Mouse (Mus musculus) midbrain, embryonic 13.5 days (tissue): Measurements from ENCODE around the gene Agbl5. TPM values are rescaled to one million over a fixed set of nuclear protein-coding genes. Genes with fewer than 3 reads are reported as not detected.
"Not testable (repeated sequence)": the region's sequence is repeated elsewhere in the genome, so short reads cannot be mapped to it uniquely, and the experiment has no call there.

Experiments
- ATAC-seq: fragments of 200-750 bp; cut with Nextera tagmentation; 2 replicates; pipeline ENCODE4 v1.8.0; 2017; ENCODE audit warnings: mild to moderate bottlenecking, moderate TSS enrichment, moderate library complexity
- H3K27ac ChIP-seq: fragments of 300-500 bp; sonication (generic); 2 replicates; pipeline ENCODE4 v1.5.1; 2015; ENCODE audit warnings: inconsistent platforms, mild to moderate bottlenecking, moderate library complexity
- H3K27me3 ChIP-seq: fragments of 300-500 bp; sonication (generic); 2 replicates; pipeline ENCODE4 v1.6.1; 2015; ENCODE audit warnings: mild to moderate bottlenecking, inconsistent platforms
- H3K36me3 ChIP-seq: fragments of 300-500 bp; sonication (generic); 2 replicates; pipeline ENCODE4 v1.6.1; 2015; ENCODE audit warnings: mild to moderate bottlenecking, inconsistent platforms
- H3K4me1 ChIP-seq: fragments of 300-500 bp; sonication (generic); replicated peaks from 2 replicates; pipeline ENCODE4 v1.6.1; 2015; ENCODE audit warnings: inconsistent platforms
- H3K4me2 ChIP-seq: fragments of 300-500 bp; sonication (generic); replicated peaks from 2 replicates; pipeline ENCODE4 v1.6.1; 2015; ENCODE audit warnings: moderate library complexity, mild to moderate bottlenecking, inconsistent platforms
- H3K4me3 ChIP-seq: fragments of 300-500 bp; sonication (generic); replicated peaks from 2 replicates; pipeline ENCODE4 v1.5.1; 2015; ENCODE audit warnings: mild to moderate bottlenecking, inconsistent platforms
- H3K9ac ChIP-seq: fragments of 300-500 bp; sonication (generic); replicated peaks from 2 replicates; pipeline ENCODE4 v1.6.1; 2015; ENCODE audit warnings: mild to moderate bottlenecking, inconsistent platforms
- H3K9me3 ChIP-seq: fragments of 300-500 bp; sonication (generic); 2 replicates; pipeline ENCODE4 v1.6.1; 2016; ENCODE audit warnings: mild to moderate bottlenecking, inconsistent platforms
- WGBS: fragments of 180-500 bp; shearing (Covaris S2); methylation state at CpG from one replicate; pipeline ENCODE4 v1.1.7; 2015; 5-methylcytosine and 5-hydroxymethylcytosine counted together
- polyA plus RNA-seq: library from polyadenylated mRNA; unstranded; fragments of >200 nt; fragmentation: Nextera tagmentation; extraction: Ambion mirVana; gene quantifications from 2 replicates; pipeline ENCODE4 v1.2.1, GENCODE M21; 2015

Agbl5 gene
- polyA plus RNA-seq, 1 experiment from 2014 or later, result 29.2 TPM

GRCm38 (mm10) chr5:30868981-30869380, 19.5 kb upstream of the Agbl5 start:
- Histone ChIP-seq H3K9me3 (no peaks in the 10 kb centered on the region), H3K27me3 (no peaks in the 10 kb centered on the region), H3K4me3 (peak overlapping the region; percentile 88), H3K9ac (peak overlapping the region; percentile 93), H3K36me3 (peaks cover 66% of the 10 kb centered on the region), H3K4me2 (peak overlapping the region; percentile 80), H3K4me1 (peaks cover 21% of the 10 kb centered on the region), H3K27ac (no peak overlapping the region)
- 16% methylated on average over 9 of the region's 9 CpGs for WGBS
- peak; percentile 34; the same call in 1 of the 2 replicates for ATAC-seq

GRCm38 (mm10) chr5:30869405-30870130, 18.9 kb upstream of the Agbl5 start:
- under 1% methylated on average over 63 of the region's 63 CpGs for WGBS
- H3K36me3 ChIP-seq, result peaks cover 66% of the 10 kb centered on the region
- peak overlapping the region; percentile 66 for H3K27ac ChIP-seq
- peak; percentile 91 for ATAC-seq
- H3K9ac ChIP-seq, result peak overlapping the region; percentile 93
- H3K27me3 ChIP-seq, result no peaks in the 10 kb centered on the region
- H3K4me3 ChIP-seq, result peak overlapping the region; percentile 88
- H3K9me3 ChIP-seq, result no peaks in the 10 kb centered on the region
- H3K4me1 ChIP-seq, result peaks cover 21% of the 10 kb centered on the region
- peak overlapping the region; percentile 80 for H3K4me2 ChIP-seq

- ATAC-seq, result no peak
- H3K27ac ChIP-seq, result no peak overlapping the region
- H3K36me3 ChIP-seq, result peaks cover 66% of the 10 kb centered on the region
- peak overlapping the region; percentile 80 for H3K4me2 ChIP-seq
- H3K9me3 ChIP-seq, result no peaks in the 10 kb centered on the region
- 28% methylated on average over 2 of the region's 2 CpGs for WGBS
- H3K27me3 ChIP-seq, result no peaks in the 10 kb centered on the region
- peak overlapping the region; percentile 88 for H3K4me3 ChIP-seq
- H3K4me1 ChIP-seq, result peaks cover 21% of the 10 kb centered on the region
- peak overlapping the region; percentile 93 for H3K9ac ChIP-seq
Measured at GRCm38 (mm10) chr5:30870131-30870406, 18.4 kb upstream of the Agbl5 start.

- H3K27ac ChIP-seq, result no peak overlapping the region
- 96% methylated on average over 9 of the region's 9 CpGs for WGBS
Measured at GRCm38 (mm10) chr5:30872574-30872973, 15.9 kb upstream of the Agbl5 start.

GRCm38 (mm10) chr5:30874365-30874764, 14.1 kb upstream of the Agbl5 start:
- Histone ChIP-seq H3K4me2 (no peak overlapping the region), H3K9ac (no peak overlapping the region), H3K36me3 (peaks cover 73% of the 10 kb centered on the region), H3K9me3 (no peaks in the 10 kb centered on the region), H3K27ac (no peak overlapping the region), H3K27me3 (no peaks in the 10 kb centered on the region), H3K4me1 (peaks cover 17% of the 10 kb centered on the region), H3K4me3 (no peak overlapping the region)
- 88% methylated on average over 7 of the region's 7 CpGs for WGBS
- ATAC-seq, result no peak

More at GRCm38 (mm10) chr5:30872574-30872973, 15.9 kb upstream of the Agbl5 start:
- H3K4me2 ChIP-seq, result no peak overlapping the region
- no peaks in the 10 kb centered on the region for H3K27me3 ChIP-seq
- H3K9ac ChIP-seq, result no peak overlapping the region
- H3K4me1 ChIP-seq, result peaks cover 21% of the 10 kb centered on the region
- H3K9me3 ChIP-seq, result no peaks in the 10 kb centered on the region
- peaks cover 67% of the 10 kb centered on the region for H3K36me3 ChIP-seq
- no peak overlapping the region for H3K4me3 ChIP-seq
- ATAC-seq, result no peak

- Histone ChIP-seq H3K4me2 (no peak overlapping the region), H3K27ac (no peak overlapping the region), H3K4me3 (no peak overlapping the region), H3K9ac (no peak overlapping the region), H3K4me1 (no peaks in the 10 kb centered on the region), H3K27me3 (no peaks in the 10 kb centered on the region), H3K36me3 (peaks cover 46% of the 10 kb centered on the region), H3K9me3 (no peaks in the 10 kb centered on the region)
- no peak for ATAC-seq
- 69% methylated on average over 6 of the region's 6 CpGs for WGBS
Measured at GRCm38 (mm10) chr5:30878616-30879015, 9.9 kb upstream of the Agbl5 start.

- WGBS, result 89% methylated on average over 5 of the region's 5 CpGs
- ATAC-seq, result no peak
- H3K27me3 ChIP-seq, result no peaks in the 10 kb centered on the region
- no peak overlapping the region for H3K4me2 ChIP-seq
- no peaks in the 10 kb centered on the region for H3K4me1 ChIP-seq
- H3K27ac ChIP-seq, result no peak overlapping the region
- H3K9ac ChIP-seq, result no peak overlapping the region
- H3K9me3 ChIP-seq, result no peaks in the 10 kb centered on the region
- no peak overlapping the region for H3K4me3 ChIP-seq
- H3K36me3 ChIP-seq, result peaks cover 38% of the 10 kb centered on the region
Measured at GRCm38 (mm10) chr5:30879347-30879943, 9.0 kb upstream of the Agbl5 start.

GRCm38 (mm10) chr5:30881839-30882238, 6.7 kb upstream of the Agbl5 start:
- not testable (repeated sequence) for H3K9me3 ChIP-seq

GRCm38 (mm10) chr5:30886209-30886608, 2.3 kb upstream of the Agbl5 start:
- no peak overlapping the region for H3K9ac ChIP-seq
- H3K9me3 ChIP-seq, result no peaks in the 10 kb centered on the region
- peaks cover 7% of the 10 kb centered on the region for H3K36me3 ChIP-seq
- H3K4me1 ChIP-seq, result peaks cover 25% of the 10 kb centered on the region
- peak overlapping the region; percentile 64; the same call in 1 of the 2 replicates for H3K4me2 ChIP-seq
- no peak overlapping the region for H3K4me3 ChIP-seq
- no peak for ATAC-seq
- H3K27ac ChIP-seq, result no peak overlapping the region
- 44% methylated on average over 4 of the region's 4 CpGs for WGBS
- H3K27me3 ChIP-seq, result no peaks in the 10 kb centered on the region

More at GRCm38 (mm10) chr5:30881839-30882238, 6.7 kb upstream of the Agbl5 start:
- peaks cover 14% of the 10 kb centered on the region for H3K36me3 ChIP-seq
- 85% methylated on average over 4 of the region's 4 CpGs for WGBS
- H3K4me3 ChIP-seq, H3K9ac ChIP-seq, H3K27me3 ChIP-seq, H3K4me1 ChIP-seq, H3K27ac ChIP-seq, H3K4me2 ChIP-seq, ATAC-seq: not testable (repeated sequence)

- 30% methylated on average over 5 of the region's 5 CpGs for WGBS
- Histone ChIP-seq H3K9me3 (no peaks in the 10 kb centered on the region), H3K27ac (peak overlapping the region; percentile 96), H3K4me1 (peaks cover 25% of the 10 kb centered on the region), H3K4me3 (peak overlapping the region; percentile 77), H3K4me2 (peak overlapping the region; percentile 64), H3K27me3 (no peaks in the 10 kb centered on the region), H3K9ac (peak overlapping the region; percentile 73), H3K36me3 (peaks cover 12% of the 10 kb centered on the region)
- no peak for ATAC-seq
Measured at GRCm38 (mm10) chr5:30886731-30887130, 1.8 kb upstream of the Agbl5 start.

- 0% methylated on average over 19 of the region's 19 CpGs for WGBS
Measured at GRCm38 (mm10) chr5:30887331-30887761, 1.1 kb upstream of the Agbl5 start.

GRCm38 (mm10) chr5:30887858-30888336, 597 bp upstream of the Agbl5 start:
- Histone ChIP-seq H3K9ac (peak overlapping the region; percentile 73), H3K4me3 (peak overlapping the region; percentile 77), H3K36me3 (peaks cover 24% of the 10 kb centered on the region), H3K27me3 (no peaks in the 10 kb centered on the region), H3K9me3 (no peaks in the 10 kb centered on the region), H3K4me2 (peak overlapping the region; percentile 64), H3K27ac (peak overlapping the region; percentile 96), H3K4me1 (peaks cover 25% of the 10 kb centered on the region)
- under 1% methylated on average over 28 of the region's 28 CpGs for WGBS
- ATAC-seq, result peak; percentile 82

More at GRCm38 (mm10) chr5:30887331-30887761, 1.1 kb upstream of the Agbl5 start:
- peak overlapping the region; percentile 77 for H3K4me3 ChIP-seq
- H3K9me3 ChIP-seq, result no peaks in the 10 kb centered on the region
- H3K4me1 ChIP-seq, result peaks cover 25% of the 10 kb centered on the region
- peaks cover 18% of the 10 kb centered on the region for H3K36me3 ChIP-seq
- peak overlapping the region; percentile 96 for H3K27ac ChIP-seq
- H3K27me3 ChIP-seq, result no peaks in the 10 kb centered on the region
- peak; percentile 69 for ATAC-seq
- peak overlapping the region; percentile 73 for H3K9ac ChIP-seq
- peak overlapping the region; percentile 64 for H3K4me2 ChIP-seq
